Mouse (Mus musculus): ENCODE data around the gene Cacna2d1.

Cacna2d1 gene

DNA sequence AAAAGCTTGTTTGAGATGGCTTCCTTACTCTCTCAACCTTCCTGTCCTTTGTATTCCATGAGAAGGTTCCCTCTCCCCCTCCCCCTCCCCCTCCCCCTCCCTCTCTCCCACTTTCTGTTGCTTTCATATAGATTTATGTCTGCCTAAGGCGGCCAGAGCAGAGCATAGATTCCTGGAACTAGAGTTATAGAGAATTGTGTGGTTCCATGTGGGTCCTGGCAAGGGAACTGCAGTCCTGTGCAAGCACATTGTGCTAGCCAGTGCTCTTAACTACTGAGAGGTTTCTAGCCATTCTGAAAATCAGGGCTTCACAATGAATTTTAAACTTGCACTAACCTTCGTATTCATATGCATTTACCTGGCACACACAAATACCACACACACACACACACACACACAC lies 202.3 kb downstream of the Cacna2d1 start:
- no peak for DNase-seq (ENCODE audit: low read depth in 2 of 2, low spot score in 2 of 2)

DNA sequence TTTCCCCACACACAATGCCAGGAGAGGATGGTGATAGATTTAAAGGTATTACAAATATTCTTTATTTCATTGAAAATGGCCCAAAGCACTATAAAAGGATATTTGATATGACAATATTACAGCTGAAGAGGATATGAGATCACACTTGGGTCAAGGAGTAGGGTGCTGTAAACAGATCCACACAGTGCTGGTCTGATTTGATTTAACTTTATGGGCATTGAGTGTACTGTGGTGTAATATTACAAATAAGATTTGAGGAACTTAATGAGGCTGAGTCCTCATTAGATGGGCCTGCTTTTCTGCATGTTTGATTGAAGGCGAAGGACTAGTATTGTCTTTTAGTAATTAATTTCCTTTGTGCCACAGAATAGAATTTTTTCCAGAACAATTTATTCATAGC lies 212.1 kb downstream of the Cacna2d1 start:
- DNase-seq (ENCODE audit: low read depth in 2 of 2, low spot score in 2 of 2): no peak

DNA sequence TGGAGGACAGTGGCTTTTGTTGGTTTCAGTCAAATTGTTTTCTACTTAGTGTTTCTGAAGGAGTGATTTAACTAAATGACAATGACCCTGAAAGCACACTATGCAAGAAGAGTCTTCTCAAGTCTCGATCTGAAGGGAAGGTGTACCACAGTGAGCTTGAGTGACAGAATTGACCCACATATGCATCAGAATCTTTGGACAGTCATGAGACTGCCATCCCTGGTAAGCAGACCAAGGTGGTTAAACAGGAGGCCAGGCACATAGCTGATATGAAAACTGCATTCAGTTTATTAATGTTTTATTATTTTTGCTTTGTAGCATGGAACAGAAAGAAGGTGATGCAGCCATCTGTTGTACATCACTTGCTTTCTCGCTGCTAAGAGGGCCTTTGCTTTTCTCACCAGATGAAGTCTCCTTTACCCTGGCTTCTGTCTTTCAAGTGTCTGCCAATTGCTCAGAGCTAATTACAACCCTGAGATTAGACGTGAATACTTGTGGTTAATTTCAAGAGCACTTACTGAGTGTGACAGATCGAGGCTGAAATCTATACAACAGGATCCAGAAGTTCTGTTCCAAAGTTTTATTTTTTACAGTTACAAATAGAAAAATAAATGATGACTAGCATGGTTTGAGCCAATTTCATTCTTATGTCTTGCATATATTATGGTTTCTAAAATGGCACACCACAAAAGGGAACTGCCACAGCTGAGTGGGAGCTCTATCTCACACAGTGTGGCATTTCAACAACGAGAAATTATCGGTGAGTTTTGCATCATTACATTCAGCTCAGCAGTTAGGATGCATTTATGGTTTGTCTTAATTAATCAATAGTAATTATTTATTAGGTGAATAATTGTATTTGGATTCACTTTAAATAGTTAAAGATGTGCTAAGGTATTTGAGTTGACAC lies 221.1 kb downstream of the Cacna2d1 start:
- DNase-seq (ENCODE audit: low read depth in 2 of 2, low spot score in 2 of 2): no peak

DNA sequence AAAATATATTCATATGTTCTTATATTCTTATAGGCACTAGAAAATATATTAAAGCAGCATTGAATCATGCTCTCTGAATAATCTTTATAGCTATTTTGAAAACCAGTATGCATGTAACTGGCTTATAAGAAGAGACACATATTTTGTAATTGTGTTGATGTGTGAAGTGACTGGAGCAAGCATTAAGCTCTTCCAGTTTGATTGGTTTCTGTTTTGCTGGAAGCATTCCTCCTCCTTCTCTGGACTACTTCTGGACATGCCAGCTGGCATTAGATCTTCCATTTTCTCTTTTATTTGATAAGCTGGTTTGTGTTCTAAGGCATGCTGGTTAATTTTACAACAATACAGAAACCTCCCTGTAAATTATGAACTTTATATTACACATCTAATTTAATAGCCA lies 228.8 kb downstream of the Cacna2d1 start:
- no peak for DNase-seq (ENCODE audit: low read depth in 2 of 2, low spot score in 2 of 2)

DNA sequence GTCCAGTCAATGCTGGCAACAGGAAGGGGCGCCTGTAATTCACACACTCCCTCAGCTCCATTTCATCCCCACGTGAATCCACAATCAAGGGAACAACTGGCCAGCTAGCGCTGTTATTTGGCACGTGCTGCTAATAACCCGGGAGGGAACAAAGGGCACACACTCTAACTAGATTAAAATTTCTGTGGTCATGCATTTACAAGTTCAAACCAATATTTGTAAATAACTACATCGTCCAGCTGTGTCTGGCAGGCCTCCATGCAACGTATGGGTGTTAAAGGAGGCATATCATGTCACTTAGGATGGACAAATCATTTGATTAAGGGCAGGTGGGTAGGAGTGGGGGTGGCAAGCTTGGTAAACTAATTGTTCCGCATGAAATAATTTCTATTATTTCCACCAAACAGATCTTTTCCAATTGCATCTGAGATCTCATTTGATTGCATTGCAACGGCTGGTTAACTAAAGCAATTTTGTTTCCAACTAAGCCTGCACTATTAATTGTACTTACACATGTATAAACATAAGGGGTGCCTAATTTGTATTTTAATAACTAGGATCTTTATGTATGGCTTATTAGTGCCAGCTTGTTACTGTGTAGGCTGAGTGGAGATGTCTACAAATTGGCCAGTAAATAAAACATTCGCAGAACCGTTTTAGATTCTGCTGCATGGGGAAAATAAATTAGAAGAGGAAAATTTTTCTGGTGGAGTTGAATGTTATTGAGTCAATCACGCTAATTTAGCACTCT lies 231.8 kb downstream of the Cacna2d1 start:
- no peak for DNase-seq (ENCODE audit: low read depth in 2 of 2, low spot score in 2 of 2)

DNA sequence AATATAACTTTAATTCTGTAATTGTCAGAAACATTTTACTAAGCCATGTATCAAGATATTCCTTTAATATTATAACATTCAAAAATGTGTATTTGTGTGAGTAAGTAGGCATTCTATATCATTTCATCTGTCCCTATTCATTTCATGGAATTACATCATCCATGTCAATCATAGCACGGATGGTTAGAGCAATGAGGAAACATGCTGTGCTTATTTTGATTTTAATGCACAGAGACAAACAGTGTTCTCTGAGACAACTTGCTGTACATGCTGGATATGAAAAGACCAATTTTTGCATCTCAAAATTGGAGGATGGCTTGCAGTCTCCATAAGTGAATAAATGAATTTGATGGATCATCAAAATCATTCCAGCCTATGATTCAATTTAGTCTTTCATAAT lies 232.4 kb downstream of the Cacna2d1 start:
- DNase-seq (ENCODE audit: low read depth in 2 of 2, low spot score in 2 of 2): no peak

DNA sequence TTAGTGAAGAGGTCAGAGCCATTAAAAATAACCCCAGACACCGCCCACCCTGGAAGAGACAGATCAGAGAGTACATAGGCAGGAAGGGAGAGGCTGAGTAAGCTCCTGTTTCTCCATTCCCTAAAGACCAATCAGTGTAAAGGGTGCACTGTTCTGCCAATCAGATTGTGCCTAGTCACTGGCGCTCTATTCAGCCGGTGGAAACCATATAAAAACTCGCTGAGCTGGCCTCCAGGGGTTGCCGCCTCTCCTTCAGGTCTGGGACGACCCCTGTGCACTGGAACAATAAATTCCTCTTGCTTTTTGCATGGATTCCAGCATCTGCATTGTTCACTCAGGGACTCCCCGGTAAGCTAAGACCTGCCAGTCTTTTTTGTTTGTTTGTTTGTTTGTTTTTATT lies 246.6 kb downstream of the Cacna2d1 start:
- no peak for DNase-seq (ENCODE audit: low read depth in 2 of 2, low spot score in 2 of 2)

DNA sequence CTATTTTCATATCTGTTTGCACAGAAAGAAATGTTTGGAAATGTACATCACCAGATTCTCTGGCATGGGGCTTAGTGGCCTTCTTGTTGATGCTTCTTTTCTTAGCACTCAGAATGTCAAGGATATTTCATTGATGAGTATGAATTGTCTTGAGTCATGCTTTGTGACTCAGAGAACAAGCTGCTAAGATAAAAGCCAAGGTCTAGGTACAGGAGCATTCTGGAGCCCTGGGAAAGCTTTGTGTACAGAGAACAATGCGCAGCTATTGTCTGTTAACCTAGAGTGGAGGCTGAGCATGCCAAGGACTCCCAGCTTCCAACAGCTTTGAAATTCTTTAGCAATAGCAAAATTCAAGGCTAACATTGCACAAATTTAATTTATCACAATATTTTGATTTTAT lies 249.6 kb downstream of the Cacna2d1 start:
- DNase-seq (ENCODE audit: low read depth in 2 of 2, low spot score in 2 of 2): no peak

DNA sequence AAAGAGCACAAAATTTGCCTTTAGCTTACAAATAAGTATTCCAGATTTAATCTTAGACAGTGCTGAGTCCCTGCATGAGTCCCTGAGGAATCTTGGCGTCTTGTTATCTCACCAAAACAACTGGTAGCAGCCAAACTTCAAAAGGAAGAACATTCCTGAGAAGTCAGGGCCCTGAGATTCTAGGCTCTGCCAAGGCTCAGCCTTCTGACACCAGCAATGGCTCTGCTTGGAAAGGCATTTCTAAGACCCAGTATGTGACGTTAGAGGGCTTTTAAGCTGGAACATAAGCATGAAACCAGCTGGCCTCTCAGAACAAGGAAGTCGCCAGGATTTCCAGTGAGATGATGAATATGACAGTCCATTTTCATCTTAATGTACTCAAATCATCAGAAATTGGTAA lies 253.4 kb downstream of the Cacna2d1 start:
- DNase-seq (ENCODE audit: low read depth in 2 of 2, low spot score in 2 of 2): no peak

DNA sequence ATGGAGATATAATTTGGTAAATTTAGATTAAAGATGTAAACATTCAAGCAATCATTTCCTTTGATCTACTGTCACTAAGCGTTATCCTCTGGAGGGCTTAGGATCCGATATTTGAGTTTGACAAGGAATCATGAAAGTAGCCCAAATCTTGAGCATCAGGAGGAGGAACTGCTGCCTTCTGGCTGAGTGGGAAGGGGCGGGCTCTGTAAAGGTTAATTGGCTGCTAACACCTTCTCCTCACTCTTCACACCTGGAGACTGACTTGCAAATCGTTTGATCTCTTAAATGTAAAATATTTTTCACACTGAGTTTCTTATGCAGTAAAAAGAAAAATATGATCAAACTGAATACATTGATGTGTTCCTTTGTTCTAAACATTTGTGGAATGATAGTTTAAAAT lies 255.4 kb downstream of the Cacna2d1 start:
- DNase-seq (ENCODE audit: low read depth in 2 of 2, low spot score in 2 of 2): no peak

DNA sequence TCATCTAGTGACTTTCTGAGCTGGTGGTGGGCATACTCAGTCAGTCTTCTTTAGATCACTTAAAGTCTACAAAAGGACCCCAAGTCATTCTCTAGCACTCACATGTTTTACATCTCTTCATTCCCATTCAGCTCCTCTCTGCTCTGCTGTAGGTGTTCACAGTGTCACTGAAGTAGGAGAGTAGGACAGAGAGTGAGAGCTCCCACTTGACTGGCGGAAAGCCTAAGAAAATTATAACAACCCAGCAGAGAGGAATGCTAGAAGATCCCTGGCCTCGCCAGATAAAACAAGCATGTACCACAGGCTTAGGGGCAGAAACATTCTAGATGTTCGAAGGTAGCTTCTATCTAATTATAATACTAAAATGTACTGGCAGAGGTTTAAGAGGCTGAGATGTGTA lies 256.7 kb downstream of the Cacna2d1 start:
- DNase-seq (ENCODE audit: low read depth in 2 of 2, low spot score in 2 of 2): no peak

DNA sequence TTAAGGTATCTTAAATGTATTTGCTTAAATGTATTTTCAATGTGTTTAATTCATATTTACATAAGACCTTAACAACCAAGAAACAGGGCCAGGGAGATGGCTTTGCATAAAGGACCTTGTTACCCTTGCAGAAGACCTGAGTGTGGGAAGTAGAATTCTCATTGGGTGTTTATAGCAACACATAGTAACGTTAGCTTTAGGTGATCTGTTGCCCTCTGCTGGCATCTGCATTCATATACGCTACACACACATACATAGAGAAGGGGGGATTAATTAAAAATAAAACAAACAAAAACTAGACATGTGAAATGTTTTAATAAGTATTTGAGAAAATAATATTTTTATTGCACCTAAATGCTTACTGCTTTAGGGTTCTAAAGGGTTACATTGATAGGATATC lies 265.3 kb downstream of the Cacna2d1 start:
- DNase-seq (ENCODE audit: low read depth in 2 of 2, low spot score in 2 of 2): no peak

DNA sequence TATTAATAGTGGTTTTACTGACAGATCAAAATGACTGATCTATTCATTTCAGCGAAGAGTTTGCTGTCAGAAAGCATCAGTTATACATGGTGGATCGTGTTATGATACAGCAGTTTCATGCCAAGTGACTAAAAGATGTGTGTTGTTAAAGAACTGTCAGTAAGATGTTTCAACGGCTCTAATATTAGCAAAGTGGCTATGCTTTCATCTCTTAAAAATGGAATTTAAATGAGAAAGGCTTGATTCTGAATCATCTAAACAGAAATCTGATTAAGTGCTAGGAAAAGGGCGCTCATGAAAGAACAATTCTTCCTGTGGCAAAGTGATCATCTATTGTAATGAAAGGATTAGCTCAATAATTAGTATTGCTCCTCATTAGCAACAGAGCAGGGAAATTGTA lies 287.5 kb downstream of the Cacna2d1 start:
- no peak for DNase-seq (ENCODE audit: low read depth in 2 of 2, low spot score in 2 of 2)

DNA sequence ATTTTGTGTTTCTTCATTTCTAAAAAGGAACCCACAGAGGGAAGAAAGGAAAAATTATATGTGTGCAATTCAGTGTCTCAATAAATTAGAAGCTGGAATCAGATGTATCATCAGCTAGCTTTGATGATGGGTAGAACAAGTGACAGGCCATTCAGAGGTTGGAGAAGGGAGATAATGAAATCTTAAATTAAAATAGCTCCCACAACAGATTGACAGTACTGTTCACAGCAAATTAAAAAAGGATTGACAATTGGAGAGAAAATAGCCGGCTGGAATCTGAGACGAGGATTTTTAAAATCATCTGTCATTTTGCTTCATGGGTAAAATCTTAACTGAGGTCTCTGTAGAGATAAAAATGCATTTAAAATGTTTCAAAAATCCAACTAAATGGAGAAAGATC lies 290.9 kb downstream of the Cacna2d1 start:
- no peak for DNase-seq (ENCODE audit: low read depth in 2 of 2, low spot score in 2 of 2)

DNA sequence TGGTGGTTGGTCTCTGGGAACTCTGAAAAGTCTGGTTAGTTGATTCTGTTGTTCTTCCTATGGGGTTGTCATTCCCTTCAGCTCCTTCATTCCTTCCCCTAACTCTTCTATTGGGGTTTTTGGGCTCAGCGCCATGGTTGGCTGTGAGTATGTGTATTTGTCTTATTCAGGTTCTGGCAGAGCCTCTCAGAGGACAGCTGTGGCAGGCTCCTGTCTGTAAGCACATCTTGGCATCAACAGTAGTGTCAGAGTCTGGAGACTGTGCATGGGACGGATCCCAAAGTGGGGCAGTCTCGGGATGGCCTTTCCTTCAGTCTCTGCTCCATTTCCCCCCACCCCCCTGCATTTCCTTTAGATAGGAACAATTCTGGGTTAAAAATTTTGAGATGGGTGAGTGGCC lies 294.9 kb downstream of the Cacna2d1 start:
- no peak for DNase-seq (ENCODE audit: low read depth in 2 of 2, low spot score in 2 of 2)

DNA sequence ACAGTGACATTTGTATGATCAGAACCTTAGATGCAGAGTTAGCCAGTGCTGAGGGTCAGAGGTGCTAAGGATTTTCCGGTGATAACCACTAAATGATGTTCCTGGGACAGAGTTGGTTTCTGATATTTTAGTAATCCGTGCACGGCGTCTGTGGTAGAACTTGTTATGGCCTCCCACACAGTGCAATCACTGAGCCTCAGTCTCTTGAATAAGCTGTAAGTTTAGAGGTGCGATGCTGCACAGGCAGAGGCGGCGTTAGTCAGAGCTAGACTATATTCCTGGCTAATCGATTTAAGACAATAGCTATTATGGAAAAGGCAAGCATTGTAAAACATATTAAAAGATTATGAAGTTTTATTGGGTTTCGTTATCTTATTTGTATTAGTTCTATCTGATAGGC lies 297.0 kb downstream of the Cacna2d1 start:
- no peak for DNase-seq (ENCODE audit: low read depth in 2 of 2, low spot score in 2 of 2)

DNA sequence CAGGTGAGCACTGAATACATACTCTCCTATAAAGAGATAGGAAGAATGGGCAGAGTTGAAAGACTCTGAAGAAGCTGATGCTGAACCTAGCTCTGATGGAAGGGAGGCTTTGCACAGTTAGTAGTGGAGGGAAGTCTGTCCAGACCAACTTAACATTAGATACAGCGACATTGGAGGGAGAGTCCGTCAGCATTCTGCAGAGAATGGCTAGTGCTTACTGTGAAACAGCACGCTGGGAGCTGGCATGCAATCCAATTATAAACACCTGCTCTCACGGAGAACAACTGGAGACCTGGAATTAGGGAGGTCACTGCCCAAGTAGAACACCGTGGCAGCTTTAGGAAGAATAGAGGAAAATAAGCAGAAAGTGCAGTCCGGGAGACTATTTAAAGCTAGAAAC lies 300.4 kb downstream of the Cacna2d1 start:
- DNase-seq (ENCODE audit: low read depth in 2 of 2, low spot score in 2 of 2): no peak

DNA sequence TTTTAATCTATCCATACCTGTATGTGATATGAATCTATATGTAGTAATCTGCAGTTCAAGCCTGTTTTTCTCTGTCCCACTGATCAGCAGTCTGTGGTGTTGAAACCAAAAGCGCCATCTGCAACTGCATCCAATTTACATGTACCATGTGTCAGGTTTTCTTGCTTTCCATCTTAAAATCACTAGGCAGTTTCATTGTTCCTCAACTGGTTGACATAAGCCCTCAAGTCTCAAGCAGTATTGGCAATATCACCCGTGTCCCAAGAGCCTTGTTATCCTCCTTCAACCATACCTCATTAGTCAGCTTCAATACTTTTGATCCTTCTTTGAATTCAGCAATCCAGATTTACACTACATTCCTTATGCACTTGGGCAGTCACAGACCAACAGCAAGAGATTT lies 301.4 kb downstream of the Cacna2d1 start:
- DNase-seq (ENCODE audit: low read depth in 2 of 2, low spot score in 2 of 2): no peak

DNA sequence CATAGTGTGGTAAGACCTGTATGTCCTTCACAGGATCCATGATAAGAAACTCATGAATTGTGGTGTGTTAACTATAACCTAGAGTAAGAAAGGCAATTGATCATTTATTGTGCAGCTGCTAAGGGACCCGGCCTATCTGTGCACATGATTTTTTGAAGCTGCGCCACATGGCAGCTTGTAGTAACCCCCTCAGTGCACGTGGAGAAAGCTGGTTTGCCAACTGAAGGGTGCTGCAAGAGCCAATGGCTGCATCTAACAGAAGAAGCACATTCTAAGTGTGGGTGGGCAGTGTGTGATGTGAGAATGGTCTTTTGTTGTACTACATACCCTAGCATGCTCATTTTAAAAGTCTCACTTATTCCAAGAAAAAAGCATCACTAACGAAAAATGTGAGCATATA lies 302.1 kb downstream of the Cacna2d1 start:
- DNase-seq (ENCODE audit: low read depth in 2 of 2, low spot score in 2 of 2): no peak

DNA sequence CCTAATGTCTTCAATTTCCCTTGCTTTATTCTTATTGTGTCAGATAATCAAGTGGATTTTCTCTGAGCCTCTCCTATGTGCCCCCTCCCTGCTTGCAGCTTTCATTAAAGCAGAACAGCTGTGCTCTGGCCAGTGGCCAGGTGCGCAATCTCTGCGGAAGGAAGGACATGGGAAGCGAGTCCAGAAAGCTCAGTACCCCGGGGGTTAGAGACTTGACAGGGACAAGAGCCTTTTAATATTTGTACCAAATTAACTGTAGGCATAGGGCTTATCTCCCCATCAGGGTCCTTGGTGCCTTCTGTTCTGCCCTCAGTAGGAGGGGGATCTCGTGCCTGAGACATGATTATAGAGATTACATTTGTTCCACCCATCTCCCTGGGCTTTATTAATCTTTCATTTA lies 303.5 kb downstream of the Cacna2d1 start:
- no peak for DNase-seq (ENCODE audit: low read depth in 2 of 2, low spot score in 2 of 2)

DNA sequence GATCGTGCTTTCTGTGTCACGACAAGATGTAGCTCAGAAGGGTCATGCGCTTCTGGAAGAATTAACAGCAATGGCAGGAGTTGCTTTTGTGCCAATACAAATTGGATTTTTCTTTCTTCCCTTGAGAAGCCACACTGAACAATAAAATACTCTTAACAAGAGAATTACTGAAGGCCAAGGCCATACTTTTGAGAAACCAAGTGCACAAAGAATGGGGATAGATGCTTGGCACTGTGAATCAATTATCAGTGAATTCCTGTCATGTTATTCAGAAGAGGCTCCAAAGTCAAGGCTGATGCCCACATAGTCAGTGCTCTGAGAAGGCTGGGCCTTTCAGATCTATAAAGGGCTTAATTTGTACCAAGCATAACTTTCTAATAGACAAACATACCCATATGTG lies 305.8 kb downstream of the Cacna2d1 start:
- DNase-seq (ENCODE audit: low read depth in 2 of 2, low spot score in 2 of 2): no peak

DNA sequence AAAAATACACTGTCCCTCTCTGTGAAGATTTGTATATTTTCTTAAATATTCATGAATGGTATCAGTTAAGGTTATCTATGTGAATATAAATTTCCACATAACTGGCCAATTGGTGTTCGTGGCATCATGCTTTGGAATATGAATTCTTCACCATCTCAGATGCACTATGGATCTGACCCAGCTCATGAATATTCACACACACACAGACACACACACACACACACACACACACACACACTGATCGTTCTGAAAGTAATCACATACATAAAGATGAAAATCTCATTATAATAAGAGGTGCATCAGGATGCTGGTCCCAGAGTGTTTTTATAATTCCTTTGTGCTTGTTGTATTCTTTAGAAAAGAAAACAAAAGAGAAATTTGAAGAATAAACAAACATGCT lies 309.1 kb downstream of the Cacna2d1 start:
- no peak for DNase-seq (ENCODE audit: low read depth in 2 of 2, low spot score in 2 of 2)

All from CD8-positive naive resting alpha-beta T cell, adult 2 months (primary cell).